Mouse (Mus musculus) bone marrow macrophage, adult 2 months (primary cell): ENCODE measurements around the gene Sfxn2.

Experiments
- CTCF ChIP-seq: IDR thresholded peaks from 2 replicates; pipeline ENCODE4 v1.5.1; 2012; ENCODE audit warnings: low read depth, mild to moderate bottlenecking, low read length, moderate library complexity
- POLR2A ChIP-seq: IDR thresholded peaks from 2 replicates; pipeline ENCODE4 v1.6.1; 2012; ENCODE audit warnings: mild to moderate bottlenecking, low read depth, low read length, borderline replicate concordance

DNA sequence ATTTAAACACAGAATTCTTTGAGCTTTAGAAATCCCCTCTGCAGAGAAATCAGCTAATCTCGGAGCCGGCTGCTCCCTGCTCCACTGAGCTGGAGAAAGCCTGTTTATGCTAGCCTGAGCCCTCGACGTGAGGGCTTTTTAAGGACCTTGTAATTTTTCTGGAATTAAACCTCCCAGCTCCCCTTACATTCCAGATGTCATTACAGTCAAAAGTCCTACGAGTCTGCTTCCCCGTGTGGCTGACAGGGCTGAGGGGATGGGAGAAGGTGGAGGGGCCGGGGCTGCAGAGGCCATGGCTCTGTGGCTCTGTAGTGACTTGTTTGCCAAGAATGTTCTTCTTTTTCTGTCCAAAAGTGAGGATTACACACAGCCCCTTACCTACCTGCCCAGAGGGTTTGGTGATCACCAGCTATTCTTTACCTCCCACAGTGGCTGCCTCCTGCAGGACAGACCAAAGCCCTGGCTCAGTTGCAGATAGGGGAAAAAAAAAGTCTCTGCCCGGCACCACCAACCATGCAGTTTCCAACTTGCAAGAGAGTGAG is 42.6 kb upstream of the Sfxn2 start:
- no peak for TF ChIP-seq POLR2A
- TF ChIP-seq CTCF: no peak
